Mouse (Mus musculus) macrophage (primary cell): ENCODE results near the gene Mlxip. TPM values are rescaled to one million over a fixed set of nuclear protein-coding genes. Genes with fewer than 3 reads are reported as not detected.

Source experiments
- H3K27ac ChIP-seq: fragments of 350-480 bp; formaldehyde crosslinking; 2 replicates; pipeline ENCODE4 v1.9.0; 2021
- H3K36me3 ChIP-seq: fragments of 350-480 bp; formaldehyde crosslinking; 2 replicates; pipeline ENCODE4 v1.9.0; 2021; ENCODE audit errors: inconsistent target
- H3K4me3 ChIP-seq: fragments of 350-480 bp; formaldehyde crosslinking; 2 replicates; pipeline ENCODE4 v1.9.0; 2021; ENCODE audit errors: inconsistent target
- H3K79me2 ChIP-seq: fragments of 350-480 bp; formaldehyde crosslinking; 2 replicates; pipeline ENCODE4 v1.9.0; 2021; ENCODE audit errors: inconsistent target
- WGBS: methylation state at CpG from one replicate; pipeline ENCODE4 v1.1.7; 2026; ENCODE audit warnings: inconsistent platforms; ENCODE audit not compliant: missing documents; 5-methylcytosine and 5-hydroxymethylcytosine counted together
- polyA plus RNA-seq: library from polyadenylated mRNA; stranded (reverse); fragments of 250-400 nt; gene quantifications from 3 replicates; pipeline ENCODE4 v1.2.4, GENCODE M21; 2018; ENCODE audit warnings: inconsistent platforms
- total RNA-seq, 78 experiments: library from RNA; depleted of rRNA; stranded (reverse); fragments of 250-400 nt; gene quantifications; 1 replicate in 9 of 78; 2 replicates in 24 of 78; 3 replicates in 43 of 78; 4 replicates in 2 of 78; pipeline ENCODE4 v1.2.4; 2018; ENCODE audit warnings: inconsistent platforms in 56 of 78

Gene Mlxip
- total RNA-seq (2018; cell fraction: chromatin; rRNA removed), result 100 to 1,000 TPM in 21 of 26 experiments, 10 to 100 TPM in 5; 71.3 to 175 (median 120) TPM
- 10 to 100 TPM; 18.5 to 34.3 (median 27.3) TPM for total RNA-seq (2018; cell fraction: cytosol; rRNA removed)
- 100 to 1,000 TPM in 6 of 26 experiments, 10 to 100 TPM in 20; 56.0 to 205 (median 84.2) TPM for total RNA-seq (2018; cell fraction: nucleus; rRNA removed)
- polyA plus RNA-seq, result 14.4 to 26.9 TPM (median 18.7 TPM) in 3 replicates

DNA sequence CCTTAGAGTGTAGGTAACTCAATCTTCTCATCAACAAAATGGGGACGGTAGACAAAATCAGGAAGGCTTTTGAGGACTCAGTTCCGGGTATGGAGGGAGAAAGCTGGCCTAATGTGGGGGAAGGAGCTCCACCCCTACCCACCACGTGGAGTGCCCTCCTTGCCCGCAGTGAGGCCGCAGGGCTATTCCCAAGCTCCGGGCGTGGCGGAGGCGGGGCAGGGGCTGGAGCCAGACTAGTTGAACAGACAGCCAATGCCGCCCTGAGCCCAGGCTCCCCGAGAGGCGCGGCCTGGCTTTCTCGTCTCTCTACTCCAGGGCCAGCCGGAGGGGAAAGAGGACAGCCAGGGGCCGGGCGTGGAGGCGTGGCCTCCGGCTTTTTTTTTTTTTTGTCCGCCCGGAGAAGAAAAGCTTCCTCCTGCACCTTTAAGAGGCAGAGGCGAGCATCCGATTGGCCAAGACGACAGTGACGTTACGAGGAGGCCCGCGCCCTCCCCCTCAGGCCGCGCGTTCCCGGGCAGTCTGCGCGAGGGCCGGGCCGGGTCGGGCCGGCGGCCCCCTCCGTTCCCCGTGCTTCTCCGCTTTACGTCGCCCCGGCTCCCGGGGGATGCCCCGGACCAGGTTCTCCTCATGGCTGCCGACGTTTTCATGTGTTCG, at the start of gene Mlxip:
TSS of gene Mlxip (plus strand) at position 496 of the 654 bp plus-strand sequence.
- Histone ChIP-seq H3K4me3 (peak within 1 kb of the TSS; percentile 91), H3K36me3 (no peaks in the 10 kb centered on the region), H3K79me2 (peaks cover 45% of the 10 kb centered on the region), H3K27ac (peak within 1 kb of the TSS; percentile 92)
- whole genome bisulfite sequencing, result 1% methylated on average over 49 of the region's 50 CpGs

DNA sequence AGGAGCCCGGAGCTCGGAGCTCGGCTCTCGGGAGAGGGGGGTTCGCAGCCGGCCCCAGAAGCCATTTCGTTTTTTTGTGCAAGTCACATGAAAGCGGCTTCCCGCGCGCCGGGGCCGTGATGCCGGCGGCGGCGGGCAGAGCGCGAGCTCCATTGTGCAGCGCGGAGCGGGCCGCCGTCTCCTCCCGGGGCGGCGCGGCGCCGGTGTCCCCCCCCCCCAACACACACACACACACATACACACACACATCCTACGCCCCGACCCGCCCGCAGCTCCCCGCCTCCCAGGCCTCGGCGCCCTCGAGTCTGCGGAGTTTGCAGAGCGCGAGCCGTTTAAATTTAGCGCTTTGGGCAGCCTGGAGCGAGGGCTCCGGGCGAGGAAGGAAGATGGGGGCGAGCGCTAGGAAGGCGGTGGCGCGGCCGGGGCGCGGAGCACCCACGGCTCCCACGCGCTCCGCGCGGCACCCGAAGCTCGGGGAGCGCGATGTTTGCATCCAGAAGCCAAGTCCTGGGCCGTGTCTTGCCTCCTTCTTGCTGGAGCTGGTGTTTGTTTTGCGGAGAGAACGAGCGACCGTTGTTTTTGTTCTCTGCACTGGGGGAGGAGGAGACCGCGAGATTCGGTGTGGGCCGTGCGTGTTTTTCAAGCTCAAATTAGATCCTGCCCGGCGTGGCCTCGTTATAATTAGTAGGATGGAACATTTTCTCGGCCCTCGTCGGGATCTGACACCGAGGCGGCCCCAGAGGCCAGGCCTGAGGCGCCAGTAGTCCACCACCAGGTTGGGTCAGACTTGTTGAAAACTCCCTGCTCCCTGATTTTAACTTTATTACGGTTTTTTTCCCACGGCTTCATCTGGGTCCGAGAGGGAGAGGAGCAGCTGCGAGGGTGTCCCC, 49.4 kb upstream of the Mlxip start:
- Histone ChIP-seq H3K36me3 (no peaks in the 10 kb centered on the region), H3K27ac (no peak overlapping the region), H3K79me2 (peaks cover 4% of the 10 kb centered on the region; the same call in 1 of the 2 replicates), H3K4me3 (peak overlapping the region; percentile 39)
- 2% methylated on average over 71 of the region's 87 CpGs for WGBS

DNA sequence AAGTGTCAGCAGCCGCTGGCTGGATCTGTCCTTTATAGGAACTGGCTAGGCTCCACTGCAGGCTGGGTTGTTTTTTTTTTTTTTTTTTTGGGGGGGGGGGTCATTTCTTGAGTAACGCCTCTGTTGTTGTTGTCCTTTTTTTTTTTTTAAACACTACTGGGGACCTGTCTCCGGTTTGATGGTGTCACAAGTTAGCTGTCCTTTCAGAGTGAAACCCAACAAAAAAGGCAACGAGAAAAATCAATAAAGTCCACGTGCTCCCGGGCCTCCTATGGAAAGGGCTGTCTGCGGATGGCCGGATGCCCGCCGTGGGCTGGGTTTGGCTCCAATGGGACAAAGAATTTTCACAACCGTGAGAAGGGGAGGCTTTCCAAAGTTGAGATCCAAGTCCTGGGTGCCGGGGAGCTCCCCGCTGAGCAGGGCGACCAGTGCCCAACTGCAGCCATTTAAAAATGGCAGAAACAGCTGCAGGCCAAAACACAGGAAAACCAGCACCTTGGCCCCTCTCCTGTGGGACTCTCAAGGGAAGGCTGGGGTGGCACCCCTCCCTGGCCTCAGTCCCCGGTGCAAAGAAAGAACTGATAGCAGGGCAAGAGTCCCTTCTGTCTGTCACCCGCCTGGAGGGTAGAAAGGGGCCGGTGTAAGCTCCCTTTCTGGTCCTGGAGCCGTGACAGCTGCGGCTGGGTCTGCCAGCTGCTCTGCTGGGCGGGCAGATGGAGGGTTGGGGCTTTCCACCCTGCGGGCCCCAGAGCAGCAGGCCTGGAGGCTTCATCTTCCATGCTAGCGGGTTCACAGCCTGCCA, 48.5 kb upstream of the Mlxip start:
- no peak overlapping the region for H3K27ac ChIP-seq
- 35% methylated on average over 22 of the region's 22 CpGs for WGBS

DNA sequence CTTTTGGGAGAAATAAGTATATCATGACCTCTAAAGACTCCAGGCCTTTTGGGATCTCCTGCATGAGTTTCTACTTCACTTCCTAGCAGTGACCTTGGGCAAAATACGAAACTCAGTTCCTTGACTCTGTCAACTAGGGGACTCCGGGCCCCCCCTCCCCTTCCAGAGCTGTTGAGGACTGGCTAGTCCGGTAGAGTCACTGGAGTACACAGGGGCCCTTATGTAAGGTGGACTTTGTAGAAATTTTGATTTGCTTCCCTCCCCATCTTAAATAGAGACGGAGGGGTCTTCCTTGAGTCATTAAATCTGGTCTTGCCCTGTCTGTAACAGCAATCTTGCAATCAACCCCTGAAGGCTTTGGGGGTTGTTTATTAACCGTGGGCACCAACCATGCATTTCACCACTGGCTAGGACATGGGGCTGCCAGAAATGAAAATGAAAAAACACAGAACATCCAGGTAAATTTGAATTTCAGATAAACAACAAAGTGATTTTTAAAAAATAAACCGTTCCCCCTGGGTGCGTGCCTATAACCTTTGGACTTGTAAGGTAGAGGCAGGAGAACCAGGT, 47.8 kb upstream of the Mlxip start:
- Histone ChIP-seq H3K27ac (no peak overlapping the region), H3K4me3 (no peak overlapping the region), H3K79me2 (peaks cover 4% of the 10 kb centered on the region; the same call in 1 of the 2 replicates)

More for the DNA sequence above, 48.5 kb upstream of the Mlxip start:
- Histone ChIP-seq H3K79me2 (peaks cover 4% of the 10 kb centered on the region; the same call in 1 of the 2 replicates), H3K4me3 (peak overlapping the region; percentile 39), H3K36me3 (no peaks in the 10 kb centered on the region)

DNA sequence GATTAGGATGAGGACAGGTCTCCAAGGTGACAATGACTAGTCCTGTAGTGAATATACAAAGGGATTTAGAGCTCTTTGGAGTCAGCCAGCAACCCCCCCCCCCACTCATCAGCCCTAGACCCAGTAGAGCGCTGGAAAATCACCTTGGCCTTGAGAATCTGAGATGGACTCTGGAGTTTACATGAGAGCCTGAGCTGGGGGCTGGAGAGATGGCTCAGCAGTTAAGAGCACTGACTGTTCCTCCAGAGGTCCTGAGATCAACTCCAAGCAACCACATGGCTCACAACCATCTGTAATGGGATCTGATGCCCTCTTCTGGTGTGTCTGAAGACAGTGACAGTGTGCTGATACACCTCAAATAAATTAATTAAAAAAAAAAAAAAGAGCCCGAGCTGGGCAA, 46.6 kb upstream of the Mlxip start:
- Histone ChIP-seq H3K4me3 (no peak overlapping the region), H3K79me2 (peaks cover 4% of the 10 kb centered on the region; the same call in 1 of the 2 replicates), H3K27ac (no peak overlapping the region), H3K36me3 (no peaks in the 10 kb centered on the region)
- 100% methylated on average over 2 of the region's 2 CpGs for WGBS

More for the DNA sequence above, 47.8 kb upstream of the Mlxip start:
- no peaks in the 10 kb centered on the region for H3K36me3 ChIP-seq
- WGBS, result 92% methylated on average over 7 of the region's 7 CpGs

DNA sequence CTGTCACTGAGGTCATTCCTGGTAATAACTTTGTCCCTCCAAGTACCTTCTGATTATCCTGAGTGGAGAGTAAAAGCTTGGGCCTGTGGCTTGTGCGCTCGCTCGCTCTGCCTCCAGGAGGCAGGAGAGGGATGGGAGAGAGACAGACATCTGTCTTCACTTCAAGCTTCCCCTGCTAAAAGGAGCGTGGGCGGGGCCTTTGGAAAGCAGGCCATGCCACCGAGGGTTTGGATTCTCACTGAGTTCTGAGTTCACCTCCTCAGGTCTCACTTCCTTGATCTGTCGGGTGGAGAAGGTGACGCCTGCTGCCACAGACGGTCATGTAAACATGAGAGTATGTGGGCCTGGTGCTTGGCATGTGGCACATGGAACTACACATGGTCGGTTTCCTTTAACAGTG, 44.2 kb upstream of the Mlxip start:
- Histone ChIP-seq H3K27ac (no peak overlapping the region), H3K79me2 (peaks cover 4% of the 10 kb centered on the region; the same call in 1 of the 2 replicates), H3K4me3 (no peak overlapping the region), H3K36me3 (no peaks in the 10 kb centered on the region)
- WGBS, result 72% methylated on average over 10 of the region's 10 CpGs

DNA sequence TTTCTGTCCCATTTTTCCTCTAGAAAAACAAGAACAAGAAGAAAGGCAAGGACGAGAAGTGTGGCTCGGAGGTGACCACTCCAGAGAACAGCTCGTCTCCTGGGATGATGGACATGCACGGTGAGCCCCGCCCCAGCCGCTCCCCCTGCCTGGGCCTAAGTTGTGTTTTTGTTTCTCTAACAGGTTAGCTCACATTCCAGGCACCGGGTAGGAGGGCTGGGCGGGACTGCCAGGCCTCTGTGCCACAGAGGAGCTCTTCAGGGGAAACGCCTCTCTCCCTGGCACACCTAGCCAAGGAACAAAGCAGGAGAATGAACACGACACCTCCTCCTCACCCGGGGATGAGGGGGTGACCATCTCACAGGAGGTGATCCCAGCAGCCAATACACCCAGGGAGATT, 38.7 kb upstream of the Mlxip start:
- no peaks in the 10 kb centered on the region; the same call in 1 of the 2 replicates for H3K36me3 ChIP-seq
- H3K27ac ChIP-seq, result no peak overlapping the region
- H3K79me2 ChIP-seq, result no peaks in the 10 kb centered on the region
- no peak overlapping the region for H3K4me3 ChIP-seq
- 95% methylated on average over 11 of the region's 11 CpGs for WGBS

DNA sequence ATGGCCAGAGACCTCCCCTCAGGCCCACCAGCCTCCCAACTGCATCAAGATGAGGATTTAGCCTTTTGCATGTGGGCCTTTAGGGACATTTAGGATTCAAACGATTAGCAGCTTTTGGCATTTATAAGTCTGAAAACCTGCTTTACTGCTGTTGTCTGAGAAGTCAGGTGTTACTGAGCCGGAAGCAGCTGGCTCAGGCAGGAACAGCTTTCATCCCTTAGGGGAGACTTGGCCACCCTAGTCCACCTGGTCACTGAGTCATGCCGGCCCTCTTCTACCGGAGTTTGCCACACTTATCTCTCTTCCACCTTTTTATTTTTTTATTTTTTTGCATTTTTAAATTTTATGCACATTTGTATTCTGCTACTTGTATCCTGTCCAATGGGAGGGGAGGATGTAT, 37.3 kb upstream of the Mlxip start:
- Histone ChIP-seq H3K79me2 (no peaks in the 10 kb centered on the region), H3K36me3 (no peaks in the 10 kb centered on the region; the same call in 1 of the 2 replicates), H3K27ac (no peak overlapping the region), H3K4me3 (no peak overlapping the region)
- WGBS, result 100% methylated on average over 3 of the region's 4 CpGs

DNA sequence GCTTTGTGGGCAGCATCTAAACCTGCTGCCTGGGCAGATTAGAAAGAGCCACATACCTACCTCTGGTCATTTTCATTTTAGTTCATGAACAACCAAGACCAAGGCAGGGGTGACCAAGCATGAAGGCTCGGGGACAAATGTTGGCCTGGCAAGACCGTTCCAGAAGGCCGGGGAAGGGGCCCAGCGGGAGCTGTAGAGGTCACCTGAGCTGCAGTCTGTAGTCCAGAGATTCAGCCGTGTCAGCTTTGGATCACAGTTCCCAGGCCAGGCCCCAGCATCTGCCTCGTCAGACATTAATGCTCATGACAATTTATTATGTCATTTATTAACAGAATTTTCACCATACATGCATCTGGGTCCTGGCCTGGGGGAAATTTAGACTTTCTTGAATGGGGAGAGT, 35.2 kb upstream of the Mlxip start:
- WGBS, result 84% methylated on average over 6 of the region's 6 CpGs
- H3K27ac ChIP-seq, result no peak overlapping the region
- no peak overlapping the region for H3K4me3 ChIP-seq
- no peaks in the 10 kb centered on the region; the same call in 1 of the 2 replicates for H3K36me3 ChIP-seq
- H3K79me2 ChIP-seq, result no peaks in the 10 kb centered on the region

DNA sequence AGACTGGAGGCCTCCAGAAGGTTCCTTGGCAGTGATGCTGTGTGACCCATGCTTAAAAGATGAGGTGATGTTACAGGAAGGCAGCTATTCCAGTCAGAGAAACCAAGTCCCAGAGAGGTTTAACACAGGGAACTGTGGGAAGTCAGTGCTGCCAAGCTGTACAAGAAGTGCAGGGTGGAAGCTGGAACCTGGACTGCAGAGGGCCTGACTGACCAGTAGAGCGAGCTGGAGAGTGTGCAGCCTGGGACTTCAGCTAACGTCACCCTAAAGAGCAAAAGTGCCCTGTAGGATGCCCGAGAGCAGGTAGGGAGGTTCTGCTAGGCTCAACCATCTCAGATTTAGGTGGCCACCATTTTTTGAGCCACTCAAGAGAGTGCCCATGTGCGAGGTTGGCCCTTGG, 31.7 kb upstream of the Mlxip start:
- H3K36me3 ChIP-seq, result no peaks in the 10 kb centered on the region
- H3K27ac ChIP-seq, result no peak overlapping the region
- WGBS, result 91% methylated on average over 4 of the region's 4 CpGs
- no peaks in the 10 kb centered on the region for H3K79me2 ChIP-seq
- H3K4me3 ChIP-seq, result no peak overlapping the region

DNA sequence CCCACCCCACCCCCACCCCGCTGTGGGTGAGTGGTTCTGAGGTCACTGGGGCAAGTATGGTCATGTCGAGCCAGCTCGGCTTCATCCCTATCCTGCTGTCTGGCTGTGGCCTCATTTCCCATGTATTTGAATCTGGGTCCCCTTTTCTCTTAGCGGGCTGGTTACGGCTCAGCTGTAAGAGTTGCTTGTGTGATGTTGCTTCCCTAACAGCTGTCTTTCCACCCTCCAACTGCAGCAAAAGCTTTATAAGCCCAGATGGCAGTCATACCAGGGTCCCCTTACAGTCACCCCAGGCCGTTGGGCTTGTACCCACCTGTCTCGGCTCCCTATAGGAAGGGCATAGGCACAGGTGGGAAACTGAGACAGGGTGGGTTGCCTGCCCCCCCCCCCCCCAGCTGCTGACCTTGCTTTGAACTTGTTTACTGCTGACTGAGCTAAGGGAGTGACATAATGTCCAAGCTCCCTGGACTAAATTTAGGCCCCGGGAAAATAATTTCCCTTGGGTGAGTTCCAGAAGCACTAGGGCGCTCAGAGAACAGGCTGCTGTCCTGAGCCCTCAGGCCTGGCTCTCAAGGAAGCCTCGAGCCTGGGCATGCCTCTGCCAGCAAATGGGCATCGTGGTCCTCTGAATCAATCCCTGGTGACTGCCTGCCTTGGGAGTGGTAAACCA, 30.2 kb upstream of the Mlxip start:
- Histone ChIP-seq H3K27ac (no peak overlapping the region), H3K79me2 (no peaks in the 10 kb centered on the region), H3K4me3 (no peak overlapping the region), H3K36me3 (no peaks in the 10 kb centered on the region)
- 95% methylated on average over 11 of the region's 11 CpGs for WGBS

DNA sequence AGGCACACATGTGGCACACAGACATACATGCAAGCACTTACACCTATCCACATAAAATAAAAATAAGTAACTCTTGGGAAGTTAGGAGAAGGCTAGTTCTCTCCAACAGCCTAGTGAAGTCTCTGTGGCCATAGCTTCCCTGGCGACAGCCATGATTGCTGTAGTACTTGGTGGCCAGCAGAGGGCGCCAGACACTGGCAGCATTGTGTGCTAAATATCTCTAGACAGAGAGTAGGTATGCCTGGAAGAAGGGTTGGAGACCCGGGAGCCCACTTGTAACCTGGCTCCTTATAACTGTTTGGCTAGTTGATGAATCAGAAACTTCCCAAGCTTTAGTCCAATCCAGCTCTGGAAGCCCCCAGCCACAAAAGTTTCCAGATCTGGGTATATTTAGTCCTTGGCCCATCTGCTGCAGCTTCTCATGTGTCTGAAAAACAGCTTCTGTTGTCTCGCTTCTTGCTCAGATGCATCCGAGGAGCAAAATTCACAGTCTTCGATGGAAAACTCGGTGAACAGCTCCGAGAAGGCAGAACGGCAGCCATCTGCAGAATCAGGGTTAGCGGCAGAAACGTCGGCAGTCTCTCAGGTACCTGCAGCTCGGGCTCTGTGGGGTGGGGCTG, 25.6 kb upstream of the Mlxip start:
- Histone ChIP-seq H3K79me2 (no peaks in the 10 kb centered on the region), H3K36me3 (no peaks in the 10 kb centered on the region), H3K4me3 (no peak overlapping the region), H3K27ac (no peak overlapping the region)
- 78% methylated on average over 13 of the region's 13 CpGs for WGBS

DNA sequence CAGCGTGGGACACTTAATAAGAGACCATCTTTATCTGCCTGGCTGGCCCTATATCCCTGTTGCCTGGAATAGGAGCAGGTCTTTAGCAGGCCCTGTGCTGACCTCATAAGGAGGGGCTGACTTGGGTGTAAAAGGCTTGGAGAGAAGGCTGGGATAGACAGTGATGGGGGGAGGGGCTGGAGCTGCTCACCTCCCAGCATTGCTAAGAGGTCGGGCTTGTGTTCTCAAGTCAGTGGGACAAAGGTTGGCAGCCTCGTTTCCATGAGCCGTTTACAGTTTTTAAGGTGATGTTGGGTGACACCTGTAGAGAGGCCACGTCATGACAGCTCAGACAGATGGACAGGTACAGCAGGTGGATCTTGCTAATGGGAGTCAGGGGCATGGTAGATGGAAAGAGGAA, 24.5 kb upstream of the Mlxip start:
- Histone ChIP-seq H3K79me2 (no peaks in the 10 kb centered on the region), H3K27ac (no peak overlapping the region), H3K36me3 (no peaks in the 10 kb centered on the region), H3K4me3 (no peak overlapping the region)
- WGBS, result 98% methylated on average over 5 of the region's 5 CpGs
